Mouse (Mus musculus) kidney, embryonic 15.5 days (tissue): ENCODE measurements at regions not wholly inside any gene's neighbourhood (a gene's known extent, or its start where the extent isn't known, plus 50 kb on each side); places are given as distances from the start of the nearest gene placed in this dataset.

Experiments
- ATAC-seq: fragments of 200-750 bp; cut with Nextera tagmentation; replicated peaks from 2 replicates; pipeline ENCODE4 v1.8.0; 2017; ENCODE audit warnings: moderate TSS enrichment; ENCODE audit not compliant: low FRiP score
- H3K27ac ChIP-seq: fragments of 300-500 bp; sonication (generic); 2 replicates; pipeline ENCODE4 v1.5.1; 2015; ENCODE audit warnings: mild to moderate bottlenecking, inconsistent platforms
- H3K27me3 ChIP-seq: fragments of 300-500 bp; sonication (generic); 2 replicates; pipeline ENCODE4 v1.6.1; 2015; ENCODE audit warnings: inconsistent platforms
- H3K36me3 ChIP-seq: fragments of 300-500 bp; sonication (generic); 2 replicates; pipeline ENCODE4 v1.6.1; 2015; ENCODE audit warnings: inconsistent platforms
- H3K4me1 ChIP-seq: fragments of 300-500 bp; sonication (generic); 2 replicates; pipeline ENCODE4 v1.6.1; 2015; ENCODE audit warnings: inconsistent platforms
- H3K4me2 ChIP-seq: fragments of 300-500 bp; sonication (generic); 2 replicates; pipeline ENCODE4 v1.6.1; 2015; ENCODE audit warnings: moderate library complexity, mild to moderate bottlenecking, inconsistent platforms
- H3K4me3 ChIP-seq: fragments of 300-500 bp; sonication (generic); replicated peaks from 2 replicates; pipeline ENCODE4 v1.5.1; 2015; ENCODE audit warnings: mild to moderate bottlenecking, inconsistent platforms
- H3K9ac ChIP-seq: fragments of 300-500 bp; sonication (generic); 2 replicates; pipeline ENCODE4 v1.6.1; 2015; ENCODE audit warnings: mild to moderate bottlenecking, inconsistent platforms
- H3K9me3 ChIP-seq: fragments of 300-500 bp; sonication (generic); replicated peaks from 2 replicates; pipeline ENCODE4 v1.6.1; 2016; ENCODE audit warnings: inconsistent platforms
- WGBS: fragments of 180-500 bp; shearing (Covaris S2); methylation state at CpG from one replicate; pipeline ENCODE4 v1.1.7; 2015; ENCODE audit warnings: mixed read lengths; 5-methylcytosine and 5-hydroxymethylcytosine counted together

GRCm38 (mm10) chr5:144664571-144665295 lies 96.9 kb downstream of the Tmem130 start:
- no peak overlapping the region for H3K9ac ChIP-seq
- H3K27ac ChIP-seq = no peak overlapping the region
- no peaks in the 10 kb centered on the region for H3K27me3 ChIP-seq
- H3K36me3 ChIP-seq = no peaks in the 10 kb centered on the region
- no peak overlapping the region for H3K4me3 ChIP-seq
- H3K9me3 ChIP-seq = no peaks in the 10 kb centered on the region
- ATAC-seq = no peak
- H3K4me2 ChIP-seq = no peak overlapping the region
- no peaks in the 10 kb centered on the region for H3K4me1 ChIP-seq
- 85% methylated on average over 10 of the region's 10 CpGs for WGBS

DNA sequence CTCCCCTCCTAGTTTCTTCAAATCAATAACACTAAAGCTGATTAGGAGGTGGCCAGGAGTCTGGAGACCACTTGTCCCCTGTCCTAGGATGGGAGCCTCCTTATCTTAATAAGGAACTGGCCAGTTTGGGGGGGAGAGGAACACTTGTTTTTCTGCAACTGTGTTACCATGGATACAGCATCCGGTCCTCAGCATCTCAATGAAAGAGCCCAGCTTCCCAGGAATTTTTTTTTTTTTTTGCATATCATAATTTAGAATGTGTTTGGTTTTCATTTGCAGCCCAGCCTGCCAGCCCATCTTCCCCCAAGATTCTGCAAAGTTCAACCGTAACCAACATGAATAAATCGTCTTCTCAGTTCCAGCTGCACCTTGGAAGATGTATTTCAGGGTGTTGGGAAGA lies 93.6 kb downstream of the Tmem130 start:
- ATAC-seq = no peak
- H3K4me3 ChIP-seq = no peak overlapping the region
- no peak overlapping the region for H3K4me2 ChIP-seq
- 64% methylated on average over 3 of the region's 3 CpGs for WGBS
- H3K36me3 ChIP-seq = no peaks in the 10 kb centered on the region
- H3K9me3 ChIP-seq = no peaks in the 10 kb centered on the region
- no peaks in the 10 kb centered on the region for H3K4me1 ChIP-seq
- H3K9ac ChIP-seq = no peak overlapping the region
- no peaks in the 10 kb centered on the region for H3K27me3 ChIP-seq
- H3K27ac ChIP-seq = no peak overlapping the region

DNA sequence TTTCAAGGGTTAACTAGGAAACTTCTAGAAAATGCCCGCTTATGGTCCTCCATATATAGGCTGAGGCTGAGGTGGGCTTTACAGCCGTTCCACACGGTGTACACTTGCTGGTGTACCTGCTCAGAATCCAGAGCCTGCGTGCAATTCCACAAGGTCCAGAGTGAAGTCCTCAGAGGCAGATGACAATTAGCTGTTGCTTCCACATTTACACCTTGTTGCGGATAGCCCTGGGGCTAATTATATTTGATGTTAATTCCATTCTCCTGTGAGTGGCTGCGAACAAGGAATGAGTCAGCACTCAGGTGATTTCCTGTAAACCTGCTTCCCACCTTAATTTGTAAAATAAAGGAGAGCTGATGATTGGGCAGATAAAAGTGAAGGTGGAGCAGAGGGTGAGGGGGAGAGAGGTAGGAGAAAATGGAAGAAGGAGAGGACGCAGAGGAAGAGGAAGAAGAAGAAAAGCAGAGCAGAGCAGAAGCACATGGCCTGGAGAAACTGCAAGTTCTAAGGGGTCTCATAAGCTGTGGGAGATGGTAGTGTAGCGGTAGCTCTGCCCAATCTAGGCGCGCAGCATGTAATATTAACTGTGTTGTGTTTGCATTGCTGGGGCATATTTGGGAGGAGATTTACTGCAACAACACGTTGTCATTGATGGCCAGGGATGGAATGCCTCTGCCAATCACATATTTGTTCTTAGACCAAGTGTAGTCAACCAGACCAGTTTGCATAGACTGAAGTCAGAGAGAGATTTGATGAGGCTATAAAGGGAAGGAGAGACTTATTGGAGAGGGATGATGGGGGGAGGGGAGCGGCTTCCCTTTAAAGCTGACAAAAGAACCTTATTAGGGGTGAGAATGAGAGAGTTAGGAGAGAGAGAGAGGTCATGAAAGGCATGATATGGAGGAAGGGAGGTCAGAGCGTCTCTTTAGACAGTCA lies 82.5 kb downstream of the Tmem130 start:
- Histone ChIP-seq H3K9me3 (no peaks in the 10 kb centered on the region), H3K36me3 (no peaks in the 10 kb centered on the region), H3K4me1 (no peaks in the 10 kb centered on the region), H3K4me2 (no peak overlapping the region), H3K27me3 (no peaks in the 10 kb centered on the region), H3K27ac (no peak overlapping the region), H3K4me3 (no peak overlapping the region), H3K9ac (no peak overlapping the region)
- no peak for ATAC-seq
- 87% methylated on average over 13 of the region's 13 CpGs for WGBS

GRCm38 (mm10) chr5:144684184-144684583 lies 77.4 kb downstream of the Tmem130 start:
- 61% methylated on average over 1 of the region's 1 CpGs for WGBS
- no peak overlapping the region for H3K4me2 ChIP-seq
- H3K27ac ChIP-seq = no peak overlapping the region
- H3K9ac ChIP-seq = no peak overlapping the region
- no peak for ATAC-seq
- no peaks in the 10 kb centered on the region for H3K36me3 ChIP-seq
- 0 out of 2 replicates have a peak, but pooled peaks cover 4% of the 10 kb centered on the region for H3K4me1 ChIP-seq
- no peaks in the 10 kb centered on the region for H3K27me3 ChIP-seq
- no peak overlapping the region for H3K4me3 ChIP-seq
- no peaks in the 10 kb centered on the region for H3K9me3 ChIP-seq
